15 mouse cellular contexts compared by ENCODE assay signal in genomic region chr2:62459241-62460174, GRCm38 (mm10). TPM values are rescaled to one million over a fixed set of nuclear protein-coding genes. Genes with fewer than 3 reads are reported as not detected.
A peak's percentile ranks its signal among the peaks of the same experiment; 100 is the strongest.
DNase-seq lines count a peak whose midpoint lies in the region; ATAC-seq and TF ChIP-seq lines count a peak whose summit lies in the region.
"Had no signal": no experiment of that assay in that cellular context is flagged by ENCODE, and none has a peak within 500 bp of the region (broad histone marks: within the 10 kb centered on the region; RNA-seq: fewer than 3 reads in every experiment).

No protein-coding gene starts in this region.

- H3K27me3 ChIP-seq in midbrain, postnatal 0 days (ENCODE audit: insufficient read depth, low read length): 0 out of 2 replicates have a peak, but pooled peaks cover 4% of the 10 kb centered on the region
- H3K27me3 ChIP-seq in midbrain, embryonic 11.5 days (ENCODE audit: control insufficient read depth, insufficient read depth, low read length): no peaks in the 10 kb centered on the region
- no peaks in the 10 kb centered on the region for H3K27me3 ChIP-seq in splenic B cell, adult 2 months (ENCODE audit: control insufficient read depth, insufficient read depth, low read length, poor library complexity, severe bottlenecking)

- no peak for ATAC-seq in midbrain, postnatal 0 days (ENCODE audit: low FRiP score)
- no peak for ATAC-seq in midbrain, embryonic 11.5 days (ENCODE audit: low FRiP score)

- DNase-seq in heart, adult 18-20 months: peak; percentile 7 to 17
- no peak for DNase-seq in heart, adult 8-10 months (ENCODE audit: low spot score)
- peak; percentile 42 for DNase-seq in midbrain, postnatal 0 days (ENCODE audit: low spot score)
- DNase-seq in midbrain, embryonic 11.5 days (ENCODE audit: low spot score, missing footprints): no peak
- DNase-seq in brain, embryonic 14.5 days (ENCODE audit: low read depth): peak; percentile 23
- peak; percentile 40 for DNase-seq in splenic B cell, adult 2 months (ENCODE audit: low read depth, low spot score)
- no peak for DNase-seq in c-Kit-positive CD71-positive TER-119-positive erythroid progenitor cells, embryonic 14.5 days (ENCODE audit: low spot score)
- DNase-seq: cerebellum, adult 8-10 months had no signal

- H3K36me3 ChIP-seq in midbrain, postnatal 0 days (ENCODE audit: insufficient read depth, low read length): no peaks in the 10 kb centered on the region
- H3K36me3 ChIP-seq in midbrain, embryonic 11.5 days (ENCODE audit: control insufficient read depth, insufficient read depth, low read length): no peaks in the 10 kb centered on the region
- no peaks in the 10 kb centered on the region for H3K36me3 ChIP-seq in splenic B cell, adult 2 months (ENCODE audit: control insufficient read depth, insufficient read depth, low read length, poor library complexity, severe bottlenecking)
- H3K36me3 ChIP-seq: embryonic facial prominence, embryonic 13.5 days; limb, embryonic 13.5 days had no signal

- H3K4me2 ChIP-seq in midbrain, postnatal 0 days (ENCODE audit: low read depth, low read length, poor library complexity, severe bottlenecking): no peak overlapping the region
- no peak overlapping the region for H3K4me2 ChIP-seq in midbrain, embryonic 11.5 days
- H3K4me2 ChIP-seq: embryonic facial prominence, embryonic 13.5 days; hindbrain, embryonic 14.5 days; limb, embryonic 13.5 days had no signal

- no peak for TF ChIP-seq POLR2A in brain, embryonic 14.5 days (IDR thresholded peaks at IDR 0.05; ENCODE audit: borderline replicate concordance, extremely low read depth, insufficient read depth, insufficient read length, poor library complexity, severe bottlenecking)

- no peak overlapping the region for H3K4me3 ChIP-seq in midbrain, postnatal 0 days (ENCODE audit: low read depth, low read length)
- H3K4me3 ChIP-seq in midbrain, embryonic 11.5 days (ENCODE audit: low read depth, low read length): no peak overlapping the region
- H3K4me3 ChIP-seq: embryonic facial prominence, embryonic 13.5 days; limb, embryonic 13.5 days had no signal

- H3K27ac ChIP-seq in midbrain, postnatal 0 days (ENCODE audit: low read depth, low read length): no peak overlapping the region
- no peak overlapping the region for H3K27ac ChIP-seq in midbrain, embryonic 11.5 days (ENCODE audit: low read depth, low read length)
- H3K27ac ChIP-seq: embryonic facial prominence, embryonic 13.5 days; hindbrain, embryonic 14.5 days; limb, embryonic 13.5 days had no signal

- H3K4me1 ChIP-seq in midbrain, postnatal 0 days (ENCODE audit: insufficient read depth, low read length): no peaks in the 10 kb centered on the region
- no peaks in the 10 kb centered on the region for H3K4me1 ChIP-seq in midbrain, embryonic 11.5 days (ENCODE audit: control insufficient read depth, insufficient read depth, low read length)
- H3K4me1 ChIP-seq: embryonic facial prominence, embryonic 13.5 days had no signal

- WGBS in midbrain, postnatal 0 days: 66% methylated on average over 18 of the region's 18 CpGs
- WGBS in midbrain, embryonic 11.5 days: 77% methylated on average over 18 of the region's 18 CpGs

- H3K9me3 ChIP-seq in midbrain, postnatal 0 days (ENCODE audit: low read length): no peaks in the 10 kb centered on the region
- no peaks in the 10 kb centered on the region for H3K9me3 ChIP-seq in midbrain, embryonic 11.5 days (ENCODE audit: control insufficient read depth, low read length)
- H3K9me3 ChIP-seq: embryonic facial prominence, embryonic 13.5 days; limb, embryonic 13.5 days had no signal

- no peak overlapping the region for H3K9ac ChIP-seq in midbrain, postnatal 0 days (replicated peaks; ENCODE audit: low read length, poor library complexity, severe bottlenecking)
- no peak overlapping the region for H3K9ac ChIP-seq in midbrain, embryonic 11.5 days (ENCODE audit: low read length)
- H3K9ac ChIP-seq: embryonic facial prominence, embryonic 13.5 days; hindbrain, embryonic 14.5 days; limb, embryonic 13.5 days had no signal

- no peak for TF ChIP-seq CTCF in midbrain, postnatal 0 days (IDR thresholded peaks at IDR 0.05)
- no peak for TF ChIP-seq CTCF in brain, embryonic 14.5 days (IDR thresholded peaks at IDR 0.05; ENCODE audit: borderline replicate concordance, extremely low read depth, insufficient read depth, insufficient read length)

RNA-seq across cellular contexts. Expression of gene Gcg, which starts 23.9 kb away (rescaled TPM):
- total RNA-seq in heart, adult 18-20 months (2021): not detected
- total RNA-seq in heart, adult 8-10 months (2022): not detected
- not detected in 2 replicates for total RNA-seq in midbrain, postnatal 0 days (2014; rRNA removed)
- polyA plus RNA-seq in midbrain, postnatal 0 days (2015; fragmentation: Nextera tagmentation; extraction: Ambion mirVana): 0.23 TPM in 1 of 2 replicates, not detected in the other
- not detected in 2 replicates for polyA plus RNA-seq in midbrain, embryonic 11.5 days (2014; fragmentation: Nextera tagmentation; extraction: Ambion mirVana)
- 1.0 and 2.1 TPM in 2 replicates for polyA plus RNA-seq in brain, embryonic 14.5 days (2012; rRNA removed)
- total RNA-seq: layer of hippocampus, postnatal 25 days had no signal
- polyA plus RNA-seq: embryonic facial prominence, embryonic 13.5 days; heart, embryonic 14.5 days; hindbrain, embryonic 14.5 days; kidney, embryonic 16.5 days; testis, adult 2 months had no signal

RNA-seq across cellular contexts. Expression of gene Dpp4, which starts 47.5 kb away (rescaled TPM):
- total RNA-seq in heart, adult 18-20 months (2021): 1 to 10 TPM; 2.3 to 5.1 TPM
- 1 to 10 TPM; 2.5 to 7.6 (median 4.0) TPM for total RNA-seq in heart, adult 8-10 months (2022)
- 5.4 and 5.9 TPM in 2 replicates for total RNA-seq in midbrain, postnatal 0 days (2014; rRNA removed)
- 2.2 and 3.5 TPM in 2 replicates for polyA plus RNA-seq in midbrain, postnatal 0 days (2015; fragmentation: Nextera tagmentation; extraction: Ambion mirVana)
- polyA plus RNA-seq in midbrain, embryonic 11.5 days (2014; fragmentation: Nextera tagmentation; extraction: Ambion mirVana): 0.80 and 1.2 TPM in 2 replicates
- 1.1 and 1.6 TPM in 2 replicates for polyA plus RNA-seq in brain, embryonic 14.5 days (2012; rRNA removed)

Comparison
In these comparisons a context has a peak if more than half of its experiments do, and no peak if none do; other contexts are left out.
1. DNase-seq: peak in heart, adult 18-20 months (2 of 2), midbrain, postnatal 0 days (single experiment), brain, embryonic 14.5 days (single experiment) and splenic B cell, adult 2 months (single experiment); none in heart, adult 8-10 months (single experiment), midbrain, embryonic 11.5 days (single experiment) and c-Kit-positive CD71-positive TER-119-positive erythroid progenitor cells, embryonic 14.5 days (single experiment).